Mouse (Mus musculus) brain, embryonic 14.5 days (tissue): ENCODE measurements around the gene Cacnb1.

Source experiments
- CTCF ChIP-seq: fragments of 200-500 bp; IDR thresholded peaks from 2 replicates; pipeline ENCODE4 v1.5.1; 2012; ENCODE audit warnings: inconsistent platforms, mild to moderate bottlenecking, moderate library complexity, borderline replicate concordance; ENCODE audit not compliant: insufficient read depth, insufficient read length; ENCODE audit errors: extremely low read depth
- POLR2A ChIP-seq: fragments of 200-500 bp; IDR thresholded peaks from 2 replicates; pipeline ENCODE4 v1.6.1; 2012; ENCODE audit warnings: mild to moderate bottlenecking, inconsistent platforms, borderline replicate concordance; ENCODE audit not compliant: poor library complexity, insufficient read depth, insufficient read length, severe bottlenecking; ENCODE audit errors: extremely low read depth

DNA sequence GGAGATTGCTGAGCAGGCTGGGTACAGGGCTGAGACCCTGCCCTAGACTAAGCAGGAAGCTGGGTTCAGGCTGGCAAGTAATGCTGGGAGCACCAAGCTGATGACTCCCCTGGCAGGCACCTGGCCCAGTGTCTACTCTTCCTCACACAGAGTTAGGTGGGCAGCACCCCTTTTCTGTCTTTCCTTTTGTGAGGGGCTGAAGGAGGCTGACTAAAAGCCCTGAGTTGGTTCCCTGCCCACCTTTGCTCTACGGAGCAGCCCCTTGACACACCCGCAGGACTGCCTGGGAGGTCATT, 27.6 kb upstream of the Cacnb1 start:
- TF ChIP-seq CTCF, result no peak
- no peak for TF ChIP-seq POLR2A
